In genomic region chr5:41975535-41975934, GRCm38 (mm10) we compare ENCODE assay signal across 26 mouse cellular contexts.
A peak's percentile ranks its signal among the peaks of the same experiment; 100 is the strongest.
DNase-seq lines count a peak whose midpoint lies in the region; ATAC-seq and TF ChIP-seq lines count a peak whose summit lies in the region.
"Had no signal": no experiment of that assay in that cellular context is flagged by ENCODE, and none has a peak within 500 bp of the region (broad histone marks: within the 10 kb centered on the region; RNA-seq: fewer than 3 reads in every experiment).

No protein-coding gene starts in this region.

- DNase-seq in hindbrain, postnatal 0 days (ENCODE audit: low spot score): no peak
- no peak for DNase-seq in hindbrain, embryonic 10.5 days (ENCODE audit: low spot score)
- DNase-seq in left cerebral cortex, adult 2 months (ENCODE audit: extremely low spot score in 1 of 2, low spot score in 2 of 2): no peak
- no peak for DNase-seq in left cerebral cortex, postnatal 36 days (ENCODE audit: low spot score in 2 of 2)
- DNase-seq in ZHBTc4 (ENCODE audit: low read depth, low spot score): peak; percentile 30
- no peak for DNase-seq in left cerebral cortex, postnatal 14 days (ENCODE audit: low spot score in 2 of 2)
- DNase-seq: adrenal gland, postnatal 25 days; B cell, adult 2 months; cerebellum, adult 9-10 months; heart, postnatal 10 days; kidney, postnatal 10 days; lung, postnatal 4 days; midbrain, embryonic 14.5 days; thymus, adult 2 months; thymus, postnatal 4 days had no signal

- H3K36me3 ChIP-seq in hindbrain, postnatal 0 days (ENCODE audit: insufficient read depth, low read length): no peaks in the 10 kb centered on the region
- no peaks in the 10 kb centered on the region for H3K36me3 ChIP-seq in hindbrain, embryonic 10.5 days
- H3K36me3 ChIP-seq in ES-Bruce4 (ENCODE audit: control insufficient read depth, insufficient read depth, low read length, poor library complexity, severe bottlenecking): no peaks in the 10 kb centered on the region
- H3K36me3 ChIP-seq: embryonic facial prominence, embryonic 10.5 days; forebrain, embryonic 15.5 days; heart, embryonic 12.5 days; hindbrain, embryonic 12.5 days; limb, embryonic 13.5 days; lung, embryonic 15.5 days; neural tube, embryonic 12.5 days had no signal

- TF ChIP-seq POLR2A in ES-Bruce4 (IDR thresholded peaks at IDR 0.05; ENCODE audit: insufficient read depth, low read length): no peak

- no peak overlapping the region for H3K4me3 ChIP-seq in hindbrain, postnatal 0 days (ENCODE audit: low read length)
- H3K4me3 ChIP-seq in hindbrain, embryonic 10.5 days: no peak overlapping the region
- no peak overlapping the region for H3K4me3 ChIP-seq in left cerebral cortex, adult 2 months
- no peak overlapping the region for H3K4me3 ChIP-seq in ES-Bruce4 (ENCODE audit: low read depth, low read length)
- H3K4me3 ChIP-seq: embryonic facial prominence, embryonic 10.5 days; forebrain, embryonic 15.5 days; heart, embryonic 12.5 days; hindbrain, embryonic 12.5 days; limb, embryonic 13.5 days; lung, embryonic 15.5 days; neural tube, embryonic 12.5 days had no signal

- H3K4me1 ChIP-seq in hindbrain, postnatal 0 days (ENCODE audit: insufficient read depth, low read length): no peaks in the 10 kb centered on the region
- no peaks in the 10 kb centered on the region for H3K4me1 ChIP-seq in hindbrain, embryonic 10.5 days (replicated peaks)
- no peaks in the 10 kb centered on the region for H3K4me1 ChIP-seq in ES-Bruce4 (ENCODE audit: control insufficient read depth, insufficient read depth, low read length)
- H3K4me1 ChIP-seq: embryonic facial prominence, embryonic 10.5 days; forebrain, embryonic 15.5 days; heart, embryonic 12.5 days; hindbrain, embryonic 12.5 days; limb, embryonic 13.5 days; lung, embryonic 15.5 days; neural tube, embryonic 12.5 days had no signal

- TF ChIP-seq EP300 in ES-Bruce4 (IDR thresholded peaks at IDR 0.05; ENCODE audit: insufficient read depth, low read depth, low read length): no peak

- peak; percentile 12; the same call in 1 of the 2 replicates for TF ChIP-seq CTCF in hindbrain, postnatal 0 days (IDR thresholded peaks at IDR 0.05; ENCODE audit: low read depth)
- TF ChIP-seq CTCF in left cerebral cortex, adult 2 months (IDR thresholded peaks at IDR 0.05): peak; percentile 18
- peak; percentile 26 for TF ChIP-seq CTCF in ES-Bruce4 (IDR thresholded peaks at IDR 0.05; ENCODE audit: low read depth, low read length)

- H3K27ac ChIP-seq in hindbrain, postnatal 0 days: no peak overlapping the region
- no peak overlapping the region for H3K27ac ChIP-seq in hindbrain, embryonic 10.5 days
- no peak overlapping the region for H3K27ac ChIP-seq in left cerebral cortex, adult 2 months
- no peak overlapping the region for H3K27ac ChIP-seq in ES-Bruce4 (ENCODE audit: insufficient read depth, low read length)
- H3K27ac ChIP-seq: embryonic facial prominence, embryonic 10.5 days; forebrain, embryonic 15.5 days; hindbrain, embryonic 12.5 days; limb, embryonic 13.5 days; liver, embryonic 14.5 days; lung, embryonic 15.5 days; neural tube, embryonic 12.5 days had no signal

- intact Hi-C loops in left cerebral cortex, adult 2 months (cut with DNase I): no loop called here
- intact Hi-C loops in left cerebral cortex, postnatal 36 days (cut with DNase I): no loop called here
- intact Hi-C loops in left cerebral cortex, postnatal 14 days (cut with DNase I): no loop called here

- ATAC-seq in hindbrain, postnatal 0 days: no peak
- no peak for ATAC-seq in activated CD4-positive, CD25-positive, alpha-beta regulatory T cell, adult 4 months
- ATAC-seq: forebrain, embryonic 15.5 days; inflammation-experienced regulatory T-cells, adult 6 months had no signal

- no peaks in the 10 kb centered on the region for H3K27me3 ChIP-seq in hindbrain, postnatal 0 days (ENCODE audit: insufficient read depth, low read length)
- H3K27me3 ChIP-seq in hindbrain, embryonic 10.5 days (ENCODE audit: insufficient read depth, poor library complexity, severe bottlenecking): no peaks in the 10 kb centered on the region
- no peaks in the 10 kb centered on the region for H3K27me3 ChIP-seq in ES-Bruce4 (ENCODE audit: control insufficient read depth, insufficient read depth, low read length, poor library complexity, severe bottlenecking)
- H3K27me3 ChIP-seq: forebrain, embryonic 15.5 days; heart, embryonic 12.5 days; hindbrain, embryonic 12.5 days; limb, embryonic 13.5 days; lung, embryonic 15.5 days; neural tube, embryonic 12.5 days had no signal

- H3K9me3 ChIP-seq in hindbrain, postnatal 0 days (ENCODE audit: low read length): no peaks in the 10 kb centered on the region
- no peaks in the 10 kb centered on the region for H3K9me3 ChIP-seq in hindbrain, embryonic 10.5 days
- H3K9me3 ChIP-seq in ES-Bruce4 (replicated peaks; ENCODE audit: control insufficient read depth, insufficient read depth, low read length, poor library complexity, severe bottlenecking): no peaks in the 10 kb centered on the region
- H3K9me3 ChIP-seq: embryonic facial prominence, embryonic 10.5 days; forebrain, embryonic 15.5 days; heart, embryonic 12.5 days; hindbrain, embryonic 12.5 days; limb, embryonic 13.5 days; lung, embryonic 15.5 days; neural tube, embryonic 12.5 days had no signal

- no peak overlapping the region for H3K4me2 ChIP-seq in hindbrain, postnatal 0 days (ENCODE audit: low read depth, low read length)
- H3K4me2 ChIP-seq: forebrain, embryonic 15.5 days; heart, embryonic 12.5 days; hindbrain, embryonic 12.5 days; limb, embryonic 13.5 days; lung, embryonic 15.5 days; neural tube, embryonic 12.5 days had no signal

- H3K9ac ChIP-seq in hindbrain, postnatal 0 days (replicated peaks; ENCODE audit: low read length): no peak overlapping the region
- H3K9ac ChIP-seq in ES-Bruce4 (ENCODE audit: low read depth, poor library complexity, severe bottlenecking): no peak overlapping the region
- H3K9ac ChIP-seq: forebrain, embryonic 15.5 days; heart, embryonic 12.5 days; hindbrain, embryonic 12.5 days; limb, embryonic 13.5 days; liver, embryonic 14.5 days; lung, embryonic 15.5 days; neural tube, embryonic 12.5 days had no signal
